Mouse (Mus musculus) layer of hippocampus, adult 11-12 months (tissue): ENCODE data around the gene Crim1.

Experiments used
- DNase-seq: peaks from one replicate; pipeline ENCODE4 v3.0.0; 2022; ENCODE audit warnings: low spot score

The Crim1 gene

GRCm38 (mm10) chr17:78211881-78212280 is 11.8 kb downstream of the Crim1 start:
- DNase-seq, result no peak

- no peak for DNase-seq
These were observed 13.1 kb downstream of the Crim1 start for GRCm38 (mm10) chr17:78213128-78213527.

- no peak for DNase-seq
These were observed 16.5 kb downstream of the Crim1 start for GRCm38 (mm10) chr17:78216526-78216925.

GRCm38 (mm10) chr17:78217406-78217805 is 17.4 kb downstream of the Crim1 start:
- no peak for DNase-seq

- DNase-seq, result no peak
These were observed 18.6 kb downstream of the Crim1 start for GRCm38 (mm10) chr17:78218506-78219232.

GRCm38 (mm10) chr17:78221007-78221642 is 21.1 kb downstream of the Crim1 start:
- DNase-seq, result no peak

- DNase-seq, result no peak
These were observed 21.8 kb downstream of the Crim1 start for GRCm38 (mm10) chr17:78221860-78222259.

GRCm38 (mm10) chr17:78223988-78224387 is 23.9 kb downstream of the Crim1 start:
- DNase-seq, result no peak

GRCm38 (mm10) chr17:78225547-78225946 is 25.5 kb downstream of the Crim1 start:
- no peak for DNase-seq

- no peak for DNase-seq
These were observed 27.2 kb downstream of the Crim1 start for GRCm38 (mm10) chr17:78227211-78227610.

- DNase-seq, result no peak
These were observed 31.5 kb downstream of the Crim1 start for GRCm38 (mm10) chr17:78231567-78231966.

GRCm38 (mm10) chr17:78232703-78233102 is 32.7 kb downstream of the Crim1 start:
- no peak for DNase-seq

GRCm38 (mm10) chr17:78233873-78234272 is 33.8 kb downstream of the Crim1 start:
- no peak for DNase-seq

GRCm38 (mm10) chr17:78236126-78236525 is 36.1 kb downstream of the Crim1 start:
- DNase-seq, result no peak

- DNase-seq, result no peak
These were observed 37.9 kb downstream of the Crim1 start for GRCm38 (mm10) chr17:78237954-78238353.

- DNase-seq, result no peak
These were observed 40.1 kb downstream of the Crim1 start for GRCm38 (mm10) chr17:78240161-78240560.

GRCm38 (mm10) chr17:78241238-78241637 is 41.2 kb downstream of the Crim1 start:
- DNase-seq, result no peak

GRCm38 (mm10) chr17:78244752-78245151 is 44.7 kb downstream of the Crim1 start:
- DNase-seq, result no peak

GRCm38 (mm10) chr17:78245444-78245843 is 45.4 kb downstream of the Crim1 start:
- no peak for DNase-seq

GRCm38 (mm10) chr17:78246634-78247383 is 46.8 kb downstream of the Crim1 start:
- DNase-seq, result no peak

- no peak for DNase-seq
These were observed 48.1 kb downstream of the Crim1 start for GRCm38 (mm10) chr17:78248197-78248596.

GRCm38 (mm10) chr17:78248943-78249342 is 48.9 kb downstream of the Crim1 start:
- DNase-seq, result no peak
